Mouse (Mus musculus) G1E (cell line): ENCODE results near the gene Arid5b.

Experiments used
- CTCF ChIP-seq: IDR thresholded peaks from 2 replicates; pipeline ENCODE4 v1.5.1; 2012; ENCODE audit warnings: low read depth, low read length, inconsistent platforms, mixed read lengths
- GATA1 ChIP-seq: IDR thresholded peaks from 2 replicates; pipeline ENCODE4 v1.6.1; 2012; ENCODE audit warnings: borderline replicate concordance, low read length, inconsistent platforms, mixed read lengths
- POLR2AphosphoS5 ChIP-seq: IDR thresholded peaks from 2 replicates; pipeline ENCODE4 v1.6.1; 2012; ENCODE audit warnings: low read depth, low read length, inconsistent platforms; ENCODE audit not compliant: insufficient replicate concordance
- TAL1 ChIP-seq: conservative IDR thresholded peaks from 2 replicates; pipeline ENCODE4 v1.6.1; 2012; ENCODE audit warnings: low read depth, low read length, inconsistent platforms, mixed read lengths

GRCm38 (mm10) chr10:68301013-68301412 lies 22.5 kb upstream of the Arid5b start:
- TF ChIP-seq CTCF (no peak), GATA1 (no peak), POLR2AphosphoS5 (no peak), TAL1 (no peak)
